Mouse (Mus musculus) C2C12 (cell line): ENCODE results near the gene Mcm8.

Experiments used
- CEBPB ChIP-seq: IDR thresholded peaks from one replicate; pipeline ENCODE4 v1.6.1; 2011; ENCODE audit warnings: low read depth, mild to moderate bottlenecking, control low read depth, moderate library complexity
- CTCF ChIP-seq: IDR thresholded peaks from one replicate; pipeline ENCODE4 v1.5.1; 2011; ENCODE audit not compliant: control insufficient read depth, insufficient read depth, insufficient read length
- FOSL1 ChIP-seq: IDR thresholded peaks from one replicate; pipeline ENCODE4 v1.8.0; 2011; ENCODE audit warnings: mild to moderate bottlenecking, low read length; ENCODE audit not compliant: poor library complexity, insufficient read depth, severe bottlenecking
- MYOG ChIP-seq: IDR thresholded peaks from one replicate; pipeline ENCODE4 v1.6.1; 2011; ENCODE audit not compliant: control insufficient read depth, insufficient read length; ENCODE audit errors: extremely low read depth
- USF1 ChIP-seq: IDR thresholded peaks from one replicate; pipeline ENCODE4 v1.6.1; 2011; ENCODE audit warnings: low read depth, mild to moderate bottlenecking, control low read depth, moderate library complexity

DNA sequence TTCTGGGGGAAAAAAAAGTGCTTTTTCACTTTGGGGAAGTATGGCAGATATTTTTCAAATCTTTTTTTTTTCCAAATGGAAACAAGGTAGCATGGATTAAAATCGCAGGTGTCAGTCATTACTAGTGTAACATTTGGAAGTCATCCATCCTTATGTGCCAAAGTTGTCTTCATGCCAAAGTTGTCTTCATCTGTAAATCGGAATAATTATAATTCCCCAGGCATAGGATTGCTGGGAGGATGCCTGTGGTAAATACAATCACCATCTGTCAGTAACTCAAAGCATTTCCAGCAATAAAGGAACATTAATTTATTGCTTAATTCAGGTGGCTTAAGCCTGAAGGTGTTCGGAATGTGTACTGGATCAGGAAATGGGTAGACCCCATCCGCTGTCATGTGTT, 25.1 kb downstream of the Mcm8 start:
- TF ChIP-seq USF1 (no peak), CTCF (no peak), FOSL1 (no peak), CEBPB (no peak), MYOG (no peak)
